Mouse (Mus musculus) C2C12 (cell line): ENCODE results near the gene Gm5134.

Experiments used
- CEBPB ChIP-seq: IDR thresholded peaks from one replicate; pipeline ENCODE4 v1.6.1; 2011; ENCODE audit warnings: low read depth, mild to moderate bottlenecking, control low read depth, moderate library complexity
- CTCF ChIP-seq: IDR thresholded peaks from one replicate; pipeline ENCODE4 v1.5.1; 2011; ENCODE audit not compliant: control insufficient read depth, insufficient read depth, insufficient read length
- FOSL1 ChIP-seq: IDR thresholded peaks from one replicate; pipeline ENCODE4 v1.8.0; 2011; ENCODE audit warnings: mild to moderate bottlenecking, low read length; ENCODE audit not compliant: poor library complexity, insufficient read depth, severe bottlenecking
- MAX ChIP-seq: IDR thresholded peaks from one replicate; pipeline ENCODE4 v1.6.1; 2011; ENCODE audit warnings: mild to moderate bottlenecking, control low read depth
- MYOD1 ChIP-seq: IDR thresholded peaks from one replicate; pipeline ENCODE4 v1.6.1; 2011; ENCODE audit warnings: low read depth; ENCODE audit not compliant: control insufficient read depth, insufficient read length
- MYOG ChIP-seq: IDR thresholded peaks from one replicate; pipeline ENCODE4 v1.6.1; 2011; ENCODE audit not compliant: control insufficient read depth, insufficient read length; ENCODE audit errors: extremely low read depth
- USF1 ChIP-seq: IDR thresholded peaks from one replicate; pipeline ENCODE4 v1.6.1; 2011; ENCODE audit warnings: low read depth, mild to moderate bottlenecking, control low read depth, moderate library complexity

- no peak for TF ChIP-seq CTCF
- TF ChIP-seq USF1 = no peak
- TF ChIP-seq MYOG = no peak
- TF ChIP-seq MYOD1 = no peak
- TF ChIP-seq MAX = no peak
- TF ChIP-seq FOSL1 = no peak
- TF ChIP-seq CEBPB = no peak
Observed at GRCm38 (mm10) chr10:75919026-75919425, 35.3 kb upstream of the Gm5134 start.
